Mouse (Mus musculus): ENCODE results near the gene Syt7. TPM values are rescaled to one million over a fixed set of nuclear protein-coding genes. Genes with fewer than 3 reads are reported as not detected.

The Syt7 gene
- polyA plus RNA-seq (2014; fragmentation: Illumina TruSeq; extraction: RNeasy Lipid Tissue Mini Kit (QIAGEN cat#74804); ENCODE audit: insufficient read depth, low read depth, low replicate concordance): 3.7 TPM

GRCm38 (mm10) chr19:10388615-10389313 is at the start of gene Syt7:
Syt7 (plus strand) TSS chr19:10389090.

GRCm38 (mm10) chr19:10456752-10457483 is 68.0 kb downstream of the Syt7 start, which contains the start of gene Lrrc10b:
Lrrc10b (minus strand) TSS chr19:10457473.

GRCm38 (mm10) chr19:10482703-10483102 is 93.8 kb downstream of the Syt7 start, which contains the start of gene Ppp1r32:
Ppp1r32 (minus strand) TSS chr19:10482928.

Other genes with a start within 250 kb of the Syt7 start
- gene Fads1, start 206.2 kb upstream of the Syt7 start, polyA plus RNA-seq (2014; fragmentation: Illumina TruSeq; extraction: RNeasy Lipid Tissue Mini Kit (QIAGEN cat#74804); ENCODE audit: insufficient read depth, low read depth, low replicate concordance): 58.1 TPM
- gene Tmem258, start 185.1 kb upstream of the Syt7 start, polyA plus RNA-seq (2014; fragmentation: Illumina TruSeq; extraction: RNeasy Lipid Tissue Mini Kit (QIAGEN cat#74804); ENCODE audit: insufficient read depth, low read depth, low replicate concordance): 164 TPM
- gene Fen1, start 184.9 kb upstream of the Syt7 start, polyA plus RNA-seq (2014; fragmentation: Illumina TruSeq; extraction: RNeasy Lipid Tissue Mini Kit (QIAGEN cat#74804); ENCODE audit: insufficient read depth, low read depth, low replicate concordance): 6.0 TPM
- gene Myrf, start 148.3 kb upstream of the Syt7 start, polyA plus RNA-seq (2014; fragmentation: Illumina TruSeq; extraction: RNeasy Lipid Tissue Mini Kit (QIAGEN cat#74804); ENCODE audit: insufficient read depth, low read depth, low replicate concordance): 9.1 TPM
- gene Dagla, start 84.2 kb upstream of the Syt7 start, polyA plus RNA-seq (2014; fragmentation: Illumina TruSeq; extraction: RNeasy Lipid Tissue Mini Kit (QIAGEN cat#74804); ENCODE audit: insufficient read depth, low read depth, low replicate concordance): 2.0 TPM
- gene Lrrc10b, start 68.4 kb downstream of the Syt7 start, polyA plus RNA-seq (2014; fragmentation: Illumina TruSeq; extraction: RNeasy Lipid Tissue Mini Kit (QIAGEN cat#74804); ENCODE audit: insufficient read depth, low read depth, low replicate concordance): 10.1 TPM
- 4.4 TPM for gene Ppp1r32, start 93.8 kb downstream of the Syt7 start, polyA plus RNA-seq (2014; fragmentation: Illumina TruSeq; extraction: RNeasy Lipid Tissue Mini Kit (QIAGEN cat#74804); ENCODE audit: insufficient read depth, low read depth, low replicate concordance)
- gene Cpsf7, start 136.2 kb downstream of the Syt7 start, polyA plus RNA-seq (2014; fragmentation: Illumina TruSeq; extraction: RNeasy Lipid Tissue Mini Kit (QIAGEN cat#74804); ENCODE audit: insufficient read depth, low read depth, low replicate concordance): 20.6 TPM
- gene Sdhaf2, start 137.1 kb downstream of the Syt7 start, polyA plus RNA-seq (2014; fragmentation: Illumina TruSeq; extraction: RNeasy Lipid Tissue Mini Kit (QIAGEN cat#74804); ENCODE audit: insufficient read depth, low read depth, low replicate concordance): 40.3 TPM
- gene Tmem216, start 167.1 kb downstream of the Syt7 start, polyA plus RNA-seq (2014; fragmentation: Illumina TruSeq; extraction: RNeasy Lipid Tissue Mini Kit (QIAGEN cat#74804); ENCODE audit: insufficient read depth, low read depth, low replicate concordance): 16.3 TPM
- 37.7 TPM for gene Cyb561a3, start 188.1 kb downstream of the Syt7 start, polyA plus RNA-seq (2014; fragmentation: Illumina TruSeq; extraction: RNeasy Lipid Tissue Mini Kit (QIAGEN cat#74804); ENCODE audit: insufficient read depth, low read depth, low replicate concordance)
- gene Tmem138, start 188.3 kb downstream of the Syt7 start, polyA plus RNA-seq (2014; fragmentation: Illumina TruSeq; extraction: RNeasy Lipid Tissue Mini Kit (QIAGEN cat#74804); ENCODE audit: insufficient read depth, low read depth, low replicate concordance): 10.1 TPM
- gene Ddb1, start 216.2 kb downstream of the Syt7 start, polyA plus RNA-seq (2014; fragmentation: Illumina TruSeq; extraction: RNeasy Lipid Tissue Mini Kit (QIAGEN cat#74804); ENCODE audit: insufficient read depth, low read depth, low replicate concordance): 93.9 TPM
- 4.0 TPM for gene Tkfc, start 216.6 kb downstream of the Syt7 start, polyA plus RNA-seq (2014; fragmentation: Illumina TruSeq; extraction: RNeasy Lipid Tissue Mini Kit (QIAGEN cat#74804); ENCODE audit: insufficient read depth, low read depth, low replicate concordance)
- gene Vwce, start 245.1 kb downstream of the Syt7 start, polyA plus RNA-seq (2014; fragmentation: Illumina TruSeq; extraction: RNeasy Lipid Tissue Mini Kit (QIAGEN cat#74804); ENCODE audit: insufficient read depth, low read depth, low replicate concordance): not detected

Measured in lung, adult 10 weeks (tissue).